Comparison of ENCODE assay signal across 24 mouse cellular contexts in the genomic region with DNA sequence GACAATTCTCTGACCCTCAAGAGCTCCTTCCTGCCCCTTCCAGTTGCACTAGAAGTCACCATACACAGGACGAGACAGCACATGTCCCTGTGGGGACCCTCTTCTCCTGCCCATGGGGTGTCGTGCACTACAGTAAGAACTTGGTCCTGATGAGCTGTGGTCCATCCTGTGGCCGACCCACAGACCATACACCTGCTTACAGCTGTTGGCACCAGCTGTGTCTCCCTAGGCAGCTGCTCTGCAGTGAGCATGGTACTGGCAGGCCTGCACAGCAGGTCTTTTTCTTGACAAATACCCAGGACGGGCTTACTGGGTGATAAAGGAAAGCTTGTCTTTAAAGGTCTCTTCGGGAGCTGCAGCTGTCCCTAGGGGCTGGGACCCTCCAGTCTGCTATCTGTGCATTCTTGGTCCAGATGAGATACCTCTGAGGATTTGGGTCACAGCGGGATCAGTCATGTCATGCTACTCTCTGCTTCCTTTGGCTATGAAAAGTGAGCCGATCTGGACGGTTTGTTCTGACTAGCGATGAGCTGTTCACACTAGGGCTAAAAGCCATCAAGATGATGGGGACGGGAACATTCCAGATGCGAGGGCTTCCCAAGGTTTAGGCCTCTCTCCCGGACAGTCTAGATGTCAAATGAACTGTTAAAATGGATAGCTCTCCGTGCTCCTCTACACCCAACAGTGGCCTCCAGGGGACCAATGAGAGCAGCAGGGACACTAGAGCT. TPM values are rescaled to one million over a fixed set of nuclear protein-coding genes. Genes with fewer than 3 reads are reported as not detected.
"Had no signal": no experiment of that assay in that cellular context is flagged by ENCODE, and none has a peak within 500 bp of the region (broad histone marks: within the 10 kb centered on the region; RNA-seq: fewer than 3 reads in every experiment).

No protein-coding gene starts in this region.

- H3K4me3 ChIP-seq: left cerebral cortex, adult 2 months; limb, embryonic 12.5 days; limb, embryonic 15.5 days; midbrain, embryonic 12.5 days; midbrain, embryonic 15.5 days; myocyte; neural tube, embryonic 13.5 days had no signal

- H3K9me3 ChIP-seq: limb, embryonic 12.5 days; limb, embryonic 15.5 days; midbrain, embryonic 12.5 days; midbrain, embryonic 15.5 days; neural tube, embryonic 13.5 days had no signal

- H3K4me2 ChIP-seq: limb, embryonic 12.5 days; limb, embryonic 15.5 days; liver, embryonic 11.5 days; lung, embryonic 14.5 days; midbrain, embryonic 12.5 days; midbrain, embryonic 15.5 days; neural tube, embryonic 13.5 days had no signal

- H3K36me3 ChIP-seq: limb, embryonic 12.5 days; limb, embryonic 15.5 days; midbrain, embryonic 12.5 days; midbrain, embryonic 15.5 days; neural tube, embryonic 13.5 days had no signal

- ATAC-seq: liver, postnatal 0 days; lung, postnatal 0 days; midbrain, embryonic 15.5 days had no signal

- DNase-seq: kidney, postnatal 10 days; kidney, postnatal 36 days; layer of hippocampus, postnatal 36 days; liver, postnatal 0 days; lung, embryonic 14.5 days; retina, postnatal 1 day; right cerebral cortex, postnatal 25 days; spleen, adult 18-20 months; thymus, adult 2 months; thymus, postnatal 14 days; thymus, postnatal 4 days had no signal

- H3K9ac ChIP-seq: limb, embryonic 12.5 days; limb, embryonic 15.5 days; liver, embryonic 14.5 days; liver, postnatal 0 days; lung, embryonic 14.5 days; midbrain, embryonic 12.5 days; midbrain, embryonic 15.5 days; neural tube, embryonic 13.5 days had no signal

- H3K4me1 ChIP-seq: midbrain, embryonic 12.5 days had no signal

- H3K27ac ChIP-seq: left cerebral cortex, adult 2 months; limb, embryonic 15.5 days; liver, embryonic 14.5 days; macrophage; midbrain, embryonic 12.5 days; midbrain, embryonic 15.5 days; neural tube, embryonic 13.5 days had no signal

- H3K27me3 ChIP-seq: limb, embryonic 12.5 days; limb, embryonic 15.5 days; midbrain, embryonic 15.5 days; neural tube, embryonic 13.5 days had no signal

RNA-seq across cellular contexts. Expression of a gene that starts 24.8 kb away (rescaled TPM):
- polyA plus RNA-seq: myocyte had no signal

RNA-seq across cellular contexts. Expression of a gene that starts 44.4 kb away (rescaled TPM):
- total RNA-seq: megakaryocyte, adult 5-6 weeks; neutrophil, adult 5-6 weeks had no signal
